Mouse (Mus musculus) adrenal gland, adult (tissue): Measurements from ENCODE around the gene Tgfbrap1.
"Not testable (repeated sequence)": the region's sequence is repeated elsewhere in the genome, so short reads cannot be mapped to it uniquely, and the experiment has no call there.

Experiments used
- DNase-seq, 2 experiments: peaks; one replicate each; pipeline ENCODE4 v3.0.0; 2022 to 2023; ENCODE audit warnings: low spot score in 1 of 2; ENCODE audit not compliant: inconsistent age in 2 of 2

Gene Tgfbrap1

GRCm38 (mm10) chr1:43042271-43042670 lies 56.2 kb downstream of the Tgfbrap1 start:
- DNase-seq, result no peak

- no peak for DNase-seq
These were observed 62.4 kb downstream of the Tgfbrap1 start for GRCm38 (mm10) chr1:43036014-43036413.

GRCm38 (mm10) chr1:43015153-43015685 lies 83.2 kb downstream of the Tgfbrap1 start:
- DNase-seq, result not testable (repeated sequence)

GRCm38 (mm10) chr1:43010461-43010860 lies 88.0 kb downstream of the Tgfbrap1 start:
- DNase-seq, result no peak

- no peak for DNase-seq
These were observed 91.9 kb downstream of the Tgfbrap1 start for GRCm38 (mm10) chr1:43006524-43006923.

- no peak for DNase-seq
These were observed 92.4 kb downstream of the Tgfbrap1 start for GRCm38 (mm10) chr1:43006051-43006514.
